Mouse (Mus musculus): ENCODE data around the gene Sae1.

- no peak for TF ChIP-seq CTCF (IDR thresholded peaks at IDR 0.05; ENCODE audit: control insufficient read depth, insufficient read depth, low read length)
- no peak for TF ChIP-seq POLR2A (IDR thresholded peaks at IDR 0.05; ENCODE audit: borderline replicate concordance, control insufficient read depth, low read depth, low read length)
Measured at GRCm38 (mm10) chr7:16296146-16296545, 91.5 kb downstream of the Sae1 start.

Measured in bone marrow, adult 2 months (tissue).